Mouse (Mus musculus): Measurements from ENCODE around the gene Zbtb9. TPM values are rescaled to one million over a fixed set of nuclear protein-coding genes. Genes with fewer than 3 reads are reported as not detected.
"Not testable (repeated sequence)": the region's sequence is repeated elsewhere in the genome, so short reads cannot be mapped to it uniquely, and the experiment has no call there.

The Zbtb9 gene
- polyA plus RNA-seq, 1 experiment from 2014 or later, result 13.6 TPM

DNA sequence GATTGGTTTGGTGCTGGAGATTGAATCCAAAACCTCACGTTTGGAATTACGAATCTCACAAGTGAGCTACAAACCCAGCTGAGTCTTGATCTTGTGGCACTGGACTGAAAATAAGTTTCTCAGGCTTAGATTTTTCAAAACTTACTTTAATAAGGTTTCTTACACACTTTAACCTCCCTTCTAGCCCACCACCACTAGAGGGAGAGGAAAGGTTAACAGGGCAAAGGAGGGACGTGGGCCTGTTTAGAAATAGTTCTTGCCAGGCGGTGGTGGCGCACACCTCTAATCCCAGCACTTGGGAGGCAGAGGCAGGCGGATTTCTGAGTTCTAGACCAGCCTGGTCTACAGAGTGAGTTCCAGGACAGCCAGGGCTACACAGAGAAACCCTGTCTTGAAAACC is 4.4 kb downstream of the Zbtb9 start:
- not testable (repeated sequence) for DNase-seq (ENCODE audit: low spot score, missing footprints); H3K9ac ChIP-seq (ENCODE audit: low read length); ATAC-seq (ENCODE audit: low FRiP score); H3K9me3 ChIP-seq (ENCODE audit: control insufficient read depth, low read length); H3K27me3 ChIP-seq (ENCODE audit: control insufficient read depth, insufficient read depth, low read length); H3K27ac ChIP-seq (ENCODE audit: low read depth, low read length); H3K4me2 ChIP-seq; H3K4me3 ChIP-seq (ENCODE audit: low read depth, low read length)
- peaks cover 12% of the 10 kb centered on the region for H3K4me1 ChIP-seq (ENCODE audit: control insufficient read depth, insufficient read depth, low read length)
- WGBS, result 88% methylated on average over 6 of the region's 6 CpGs
- peaks cover 14% of the 10 kb centered on the region; the same call in 1 of the 2 replicates for H3K36me3 ChIP-seq (ENCODE audit: control insufficient read depth, insufficient read depth, low read length)

DNA sequence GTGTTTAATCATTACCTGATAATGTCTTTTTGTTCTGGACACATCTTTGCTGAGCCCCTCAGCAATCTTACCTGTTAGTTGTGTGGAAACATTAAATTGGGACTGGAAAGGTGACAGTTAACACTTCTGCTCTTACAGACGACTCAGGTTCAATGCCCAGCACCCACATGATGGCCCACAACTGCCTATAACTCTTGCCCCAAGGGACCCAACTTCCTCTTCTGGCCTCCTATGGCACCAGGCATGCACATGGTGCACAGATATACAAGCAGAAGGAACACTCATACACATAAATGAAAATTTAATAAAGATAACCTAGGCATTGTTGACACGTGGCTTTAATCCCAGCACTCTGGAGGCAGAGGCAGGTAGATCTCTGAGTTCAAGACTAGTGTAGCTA is 6.5 kb downstream of the Zbtb9 start:
- 87% methylated on average over 2 of the region's 2 CpGs for WGBS
- ATAC-seq (ENCODE audit: low FRiP score), result no peak
- peaks cover 14% of the 10 kb centered on the region; the same call in 1 of the 2 replicates for H3K36me3 ChIP-seq (ENCODE audit: control insufficient read depth, insufficient read depth, low read length)

DNA sequence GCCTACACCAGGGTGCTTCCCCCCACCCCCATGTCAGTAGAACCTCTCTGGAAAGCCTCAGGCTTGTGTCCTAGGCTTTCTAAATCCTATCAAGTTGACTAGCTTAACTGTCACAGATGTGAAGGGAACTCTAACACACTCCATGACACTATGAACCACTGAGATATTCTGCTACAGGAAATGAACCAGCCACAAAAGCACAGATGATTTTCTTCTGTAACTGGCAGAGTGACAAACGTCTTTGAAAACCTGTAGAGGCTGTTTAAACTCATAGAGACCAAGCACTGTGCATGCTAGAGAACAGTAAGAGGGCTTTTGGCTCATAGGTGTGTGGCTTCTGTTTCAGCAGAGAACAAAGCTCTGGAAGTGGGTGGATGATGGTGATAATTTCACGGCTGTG is 8.1 kb downstream of the Zbtb9 start:
- Histone ChIP-seq H3K36me3 (ENCODE audit: control insufficient read depth, insufficient read depth, low read length) (peaks cover 8% of the 10 kb centered on the region; the same call in 1 of the 2 replicates), H3K27ac (ENCODE audit: low read depth, low read length) (no peak overlapping the region), H3K9ac (ENCODE audit: low read length) (no peak overlapping the region), H3K4me3 (ENCODE audit: low read depth, low read length) (no peak overlapping the region), H3K9me3 (ENCODE audit: control insufficient read depth, low read length) (no peaks in the 10 kb centered on the region), H3K4me1 (ENCODE audit: control insufficient read depth, insufficient read depth, low read length) (peaks cover 3% of the 10 kb centered on the region), H3K27me3 (ENCODE audit: control insufficient read depth, insufficient read depth, low read length) (no peaks in the 10 kb centered on the region), H3K4me2 (no peak overlapping the region)
- 80% methylated on average over 2 of the region's 2 CpGs for WGBS
- no peak for ATAC-seq (ENCODE audit: low FRiP score)
- DNase-seq (ENCODE audit: low spot score, missing footprints), result peak; percentile 28

More for the DNA sequence above, 6.5 kb downstream of the Zbtb9 start:
- no peak overlapping the region for H3K4me2 ChIP-seq
- H3K4me1 ChIP-seq (ENCODE audit: control insufficient read depth, insufficient read depth, low read length), result peaks cover 5% of the 10 kb centered on the region
- no peaks in the 10 kb centered on the region for H3K27me3 ChIP-seq (ENCODE audit: control insufficient read depth, insufficient read depth, low read length)
- no peak overlapping the region for H3K9ac ChIP-seq (ENCODE audit: low read length)
- H3K9me3 ChIP-seq (ENCODE audit: control insufficient read depth, low read length), result no peaks in the 10 kb centered on the region
- DNase-seq (ENCODE audit: low spot score, missing footprints), result no peak
- no peak overlapping the region for H3K27ac ChIP-seq (ENCODE audit: low read depth, low read length)
- no peak overlapping the region for H3K4me3 ChIP-seq (ENCODE audit: low read depth, low read length)

DNA sequence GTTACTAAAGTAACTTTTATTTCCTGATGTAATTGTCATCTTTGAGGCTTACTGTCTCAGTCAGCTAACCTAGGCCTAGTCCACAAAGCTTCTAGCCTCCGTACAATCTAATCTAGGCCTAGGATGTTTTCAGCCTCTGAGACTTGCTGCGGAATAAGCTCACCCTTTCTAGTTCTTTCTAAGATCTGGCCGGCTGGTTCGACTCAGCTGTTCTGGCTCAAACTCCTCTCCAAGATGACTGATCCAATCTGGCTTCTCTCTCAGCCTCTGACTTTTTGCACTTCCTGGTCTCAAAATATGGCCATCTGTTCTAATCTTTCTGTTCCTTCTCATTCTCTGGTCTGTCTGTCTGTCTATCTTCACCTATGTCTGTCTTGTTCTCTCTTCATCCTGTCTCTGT is 10.4 kb downstream of the Zbtb9 start:
- no peak overlapping the region for H3K27ac ChIP-seq (ENCODE audit: low read depth, low read length)
- no peaks in the 10 kb centered on the region for H3K4me1 ChIP-seq (ENCODE audit: control insufficient read depth, insufficient read depth, low read length)
- no peaks in the 10 kb centered on the region for H3K27me3 ChIP-seq (ENCODE audit: control insufficient read depth, insufficient read depth, low read length)
- ATAC-seq (ENCODE audit: low FRiP score) (no peak), DNase-seq (ENCODE audit: low spot score, missing footprints) (no peak)
- WGBS, result 90% methylated on average over 4 of the region's 4 CpGs
- H3K9ac ChIP-seq (ENCODE audit: low read length), result no peak overlapping the region
- H3K4me3 ChIP-seq (ENCODE audit: low read depth, low read length), result no peak overlapping the region
- no peaks in the 10 kb centered on the region for H3K36me3 ChIP-seq (ENCODE audit: control insufficient read depth, insufficient read depth, low read length)
- H3K9me3 ChIP-seq (ENCODE audit: control insufficient read depth, low read length), result no peaks in the 10 kb centered on the region
- no peak overlapping the region for H3K4me2 ChIP-seq

DNA sequence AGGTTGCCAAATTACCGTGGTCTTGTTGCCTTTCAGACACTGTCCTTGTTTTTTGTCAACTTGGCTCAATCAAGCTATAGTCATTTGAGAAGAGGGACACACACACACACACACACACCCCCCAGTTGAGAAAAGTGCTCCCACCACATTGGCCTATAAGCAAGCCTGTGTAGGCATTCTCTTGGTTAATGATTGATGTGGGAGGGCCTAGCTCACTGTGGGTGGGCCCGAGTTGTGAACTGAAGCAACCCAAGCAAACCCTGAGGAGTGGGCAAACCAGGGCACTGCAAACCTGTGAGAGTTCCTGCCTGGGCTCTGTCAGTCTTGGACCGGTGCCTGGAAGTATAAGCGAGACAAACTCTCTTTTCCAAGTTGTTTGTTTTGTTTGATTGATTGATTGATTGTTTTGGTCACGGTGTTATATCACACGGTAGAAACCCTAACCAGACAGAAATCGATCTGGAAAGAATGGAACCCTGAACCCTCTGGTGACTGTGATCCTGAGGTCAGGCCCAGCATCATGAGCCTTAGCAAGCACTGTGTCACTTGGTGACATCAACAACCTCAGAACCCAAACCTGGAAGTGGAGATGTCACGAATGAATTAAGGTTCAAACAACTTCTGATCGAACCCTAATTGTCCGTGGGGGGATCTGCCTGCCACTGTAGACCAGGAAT is 12.7 kb downstream of the Zbtb9 start:
- Histone ChIP-seq H3K4me2 (no peak overlapping the region), H3K9me3 (ENCODE audit: control insufficient read depth, low read length) (no peaks in the 10 kb centered on the region), H3K4me1 (ENCODE audit: control insufficient read depth, insufficient read depth, low read length) (no peaks in the 10 kb centered on the region), H3K27me3 (ENCODE audit: control insufficient read depth, insufficient read depth, low read length) (no peaks in the 10 kb centered on the region), H3K27ac (ENCODE audit: low read depth, low read length) (no peak overlapping the region), H3K36me3 (ENCODE audit: control insufficient read depth, insufficient read depth, low read length) (no peaks in the 10 kb centered on the region), H3K9ac (ENCODE audit: low read length) (no peak overlapping the region), H3K4me3 (ENCODE audit: low read depth, low read length) (no peak overlapping the region)
- 91% methylated on average over 10 of the region's 10 CpGs for WGBS
- no peak for ATAC-seq (ENCODE audit: low FRiP score)
- DNase-seq (ENCODE audit: low spot score, missing footprints), result no peak

DNA sequence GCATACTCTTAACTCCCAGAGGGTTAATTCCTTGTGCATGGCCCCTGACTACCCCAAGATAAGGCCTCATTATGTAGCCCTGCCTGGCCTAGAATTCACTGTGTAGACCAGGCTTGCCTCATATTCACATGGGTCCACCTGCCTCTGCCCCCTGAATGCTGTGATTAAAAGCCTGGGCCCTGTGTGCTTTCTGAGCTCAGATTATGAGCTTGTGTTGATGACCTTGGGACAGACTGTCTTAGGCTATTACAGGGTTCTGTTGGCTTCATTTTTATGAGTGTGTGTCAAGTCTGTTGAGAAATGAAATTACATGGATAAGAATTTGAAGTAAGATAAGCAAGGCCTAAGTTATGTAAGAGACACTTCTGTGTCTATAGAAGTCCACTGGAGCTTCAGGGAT is 17.6 kb downstream of the Zbtb9 start:
- ATAC-seq (ENCODE audit: low FRiP score), result no peak
- Histone ChIP-seq H3K36me3 (ENCODE audit: control insufficient read depth, insufficient read depth, low read length) (no peaks in the 10 kb centered on the region), H3K9me3 (ENCODE audit: control insufficient read depth, low read length) (no peaks in the 10 kb centered on the region), H3K4me3 (ENCODE audit: low read depth, low read length) (no peak overlapping the region), H3K9ac (ENCODE audit: low read length) (no peak overlapping the region), H3K4me1 (ENCODE audit: control insufficient read depth, insufficient read depth, low read length) (no peaks in the 10 kb centered on the region), H3K27ac (ENCODE audit: low read depth, low read length) (no peak overlapping the region), H3K4me2 (no peak overlapping the region), H3K27me3 (ENCODE audit: control insufficient read depth, insufficient read depth, low read length) (no peaks in the 10 kb centered on the region)
- DNase-seq (ENCODE audit: low spot score, missing footprints), result no peak

DNA sequence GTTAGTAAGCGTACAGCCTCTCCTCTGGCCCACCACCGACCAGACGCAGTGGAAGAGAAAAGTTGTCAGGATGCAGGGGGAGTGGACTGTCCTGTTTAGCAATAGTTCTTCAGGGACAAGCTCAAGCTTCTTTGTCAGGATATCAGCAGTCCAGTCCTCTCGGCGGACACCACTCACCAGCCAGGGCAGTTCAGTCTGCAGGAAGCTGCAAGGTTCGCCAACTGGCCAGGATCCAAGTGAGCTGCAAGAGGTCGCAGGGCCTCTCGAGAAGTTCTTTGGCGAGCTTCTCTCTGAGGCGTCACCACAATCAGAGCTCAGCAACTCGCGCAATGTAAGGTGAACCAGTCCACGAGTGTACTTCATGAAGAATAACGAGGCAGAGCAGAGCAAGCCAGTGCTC is 21.4 kb downstream of the Zbtb9 start:
- no peaks in the 10 kb centered on the region for H3K27me3 ChIP-seq (ENCODE audit: control insufficient read depth, insufficient read depth, low read length)

DNA sequence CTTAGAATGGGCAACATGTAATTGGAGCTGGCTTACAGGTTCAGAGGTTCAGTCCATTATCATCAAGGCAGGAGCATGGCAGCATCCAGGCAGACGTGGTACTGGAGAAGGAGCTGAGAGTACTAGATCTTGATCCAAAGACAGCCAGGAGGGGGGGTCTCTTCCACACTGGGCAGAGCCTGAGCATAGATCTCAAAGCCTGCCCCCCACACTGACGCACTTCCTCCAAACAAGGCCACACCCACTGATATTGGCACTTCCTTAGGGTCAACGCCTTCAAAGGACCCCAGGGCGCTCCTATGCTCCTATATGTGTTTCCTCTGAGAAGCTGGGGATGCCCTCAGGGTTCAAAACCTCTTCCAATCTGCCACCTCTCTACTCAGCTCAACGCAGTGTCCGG is 22.0 kb downstream of the Zbtb9 start:
- Histone ChIP-seq H3K4me3 (ENCODE audit: low read depth, low read length) (no peak overlapping the region), H3K4me2 (no peak overlapping the region), H3K27me3 (ENCODE audit: control insufficient read depth, insufficient read depth, low read length) (no peaks in the 10 kb centered on the region), H3K9me3 (ENCODE audit: control insufficient read depth, low read length) (no peaks in the 10 kb centered on the region), H3K9ac (ENCODE audit: low read length) (no peak overlapping the region), H3K4me1 (ENCODE audit: control insufficient read depth, insufficient read depth, low read length) (no peaks in the 10 kb centered on the region), H3K27ac (ENCODE audit: low read depth, low read length) (no peak overlapping the region), H3K36me3 (ENCODE audit: control insufficient read depth, insufficient read depth, low read length) (no peaks in the 10 kb centered on the region)
- WGBS, result 83% methylated on average over 6 of the region's 6 CpGs
- DNase-seq (ENCODE audit: low spot score, missing footprints) (no peak), ATAC-seq (ENCODE audit: low FRiP score) (no peak)

More for the DNA sequence above, 21.4 kb downstream of the Zbtb9 start:
- Histone ChIP-seq H3K36me3 (ENCODE audit: control insufficient read depth, insufficient read depth, low read length) (no peaks in the 10 kb centered on the region), H3K4me3 (ENCODE audit: low read depth, low read length) (no peak overlapping the region), H3K4me2 (no peak overlapping the region), H3K27ac (ENCODE audit: low read depth, low read length) (no peak overlapping the region), H3K9ac (ENCODE audit: low read length) (no peak overlapping the region), H3K9me3 (ENCODE audit: control insufficient read depth, low read length) (no peaks in the 10 kb centered on the region), H3K4me1 (ENCODE audit: control insufficient read depth, insufficient read depth, low read length) (no peaks in the 10 kb centered on the region)
- DNase-seq (ENCODE audit: low spot score, missing footprints) (no peak), ATAC-seq (ENCODE audit: low FRiP score) (no peak)
- 94% methylated on average over 14 of the region's 14 CpGs for WGBS

DNA sequence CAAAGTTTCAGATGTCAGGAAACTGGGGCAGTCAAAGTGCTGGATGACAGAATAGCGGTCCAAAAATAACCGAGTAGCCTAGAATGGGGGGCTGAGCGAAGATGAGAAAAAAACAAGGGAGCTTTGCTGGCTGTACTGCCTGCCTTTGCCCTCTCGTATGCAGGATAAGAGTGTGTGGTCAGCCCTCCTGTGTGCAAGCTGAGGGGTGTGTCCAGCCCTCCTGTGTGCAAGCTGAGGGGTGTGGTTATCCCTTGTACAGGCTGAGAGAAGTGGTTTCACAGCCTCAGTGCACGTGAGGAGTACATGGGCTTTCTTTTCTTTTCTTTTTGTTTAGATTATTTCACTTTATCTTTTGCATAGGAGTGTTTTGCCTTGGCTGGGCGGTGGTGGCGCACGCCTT is 22.6 kb downstream of the Zbtb9 start:
- Histone ChIP-seq H3K9ac (ENCODE audit: low read length) (no peak overlapping the region), H3K36me3 (ENCODE audit: control insufficient read depth, insufficient read depth, low read length) (no peaks in the 10 kb centered on the region), H3K27me3 (ENCODE audit: control insufficient read depth, insufficient read depth, low read length) (no peaks in the 10 kb centered on the region), H3K4me3 (ENCODE audit: low read depth, low read length) (no peak overlapping the region), H3K27ac (ENCODE audit: low read depth, low read length) (no peak overlapping the region), H3K9me3 (ENCODE audit: control insufficient read depth, low read length) (no peaks in the 10 kb centered on the region), H3K4me1 (ENCODE audit: control insufficient read depth, insufficient read depth, low read length) (no peaks in the 10 kb centered on the region), H3K4me2 (no peak overlapping the region)
- DNase-seq (ENCODE audit: low spot score, missing footprints) (no peak), ATAC-seq (ENCODE audit: low FRiP score) (no peak)
- 73% methylated on average over 8 of the region's 8 CpGs for WGBS
